Mouse (Mus musculus) spleen, adult 2 months (tissue): ENCODE measurements around the gene Slc35b2.

ENCODE experiments used
- CTCF ChIP-seq: fragments of 200-500 bp; IDR thresholded peaks from 2 replicates; pipeline ENCODE4 v1.5.1; 2011; ENCODE audit warnings: mild to moderate bottlenecking, inconsistent platforms; ENCODE audit not compliant: insufficient read depth, insufficient read length, insufficient replicate concordance; ENCODE audit errors: extremely low read depth
- POLR2A ChIP-seq: fragments of 200-500 bp; IDR thresholded peaks from 2 replicates; pipeline ENCODE4 v1.6.1; 2011; ENCODE audit warnings: low read depth, low read length, inconsistent platforms

DNA sequence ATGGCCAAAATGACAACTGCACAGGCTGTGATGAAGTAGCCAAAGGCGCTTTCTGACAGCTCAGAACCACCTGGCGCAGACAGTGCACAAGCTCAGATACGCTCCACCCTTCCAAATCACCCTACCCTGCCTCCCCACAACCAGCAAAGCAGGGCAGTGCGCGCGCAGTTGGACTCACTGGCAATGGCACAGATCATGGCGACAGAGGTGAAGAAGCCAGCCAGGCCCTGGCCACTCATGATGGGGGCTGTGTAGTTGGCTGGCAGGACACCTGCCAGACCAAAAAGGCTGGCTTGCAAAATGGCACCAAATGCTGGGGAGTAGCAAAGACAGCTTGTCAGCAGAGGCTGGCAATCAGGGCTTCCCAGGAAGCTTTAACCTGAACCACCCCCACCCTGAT is 25.6 kb downstream of the Slc35b2 start:
- TF ChIP-seq POLR2A (no peak), CTCF (no peak)
